Mouse (Mus musculus): Measurements from ENCODE around the gene Nans.

- TF ChIP-seq GATA1 (IDR thresholded peaks at IDR 0.05; ENCODE audit: borderline replicate concordance, low read length) (no peak), FLI1 (IDR thresholded peaks at IDR 0.05; ENCODE audit: low read length) (no peak)
Measured at GRCm38 (mm10) chr4:46545498-46545897, 56.5 kb downstream of the Nans start.
